Mouse (Mus musculus) kidney, adult 2 months (tissue): ENCODE data around the gene Gpd1. TPM values are rescaled to one million over a fixed set of nuclear protein-coding genes. Genes with fewer than 3 reads are reported as not detected.

Experiments used
- DNase-seq: peaks from one replicate; pipeline ENCODE4 v3.0.0; 2021
- H3K27ac ChIP-seq: fragments of 200-500 bp; 2 replicates; pipeline ENCODE4 v1.5.1; 2012; ENCODE audit warnings: low read depth, low read length, control low read depth, inconsistent platforms; ENCODE audit not compliant: insufficient read depth
- H3K27me3 ChIP-seq: fragments of 200-500 bp; replicated peaks from 2 replicates; pipeline ENCODE4 v1.6.1; 2012; ENCODE audit warnings: mild to moderate bottlenecking, moderate library complexity, low read length, inconsistent platforms; ENCODE audit not compliant: control insufficient read depth, insufficient read depth
- H3K36me3 ChIP-seq: fragments of 200-500 bp; 2 replicates; pipeline ENCODE4 v1.6.1; 2012; ENCODE audit warnings: mild to moderate bottlenecking, moderate library complexity, low read length, inconsistent platforms; ENCODE audit not compliant: control insufficient read depth, insufficient read depth
- H3K4me1 ChIP-seq: fragments of 200-500 bp; 2 replicates; pipeline ENCODE4 v1.6.1; 2011; ENCODE audit warnings: low read length; ENCODE audit not compliant: control insufficient read depth, insufficient read depth
- H3K4me3 ChIP-seq: fragments of 200-500 bp; 2 replicates; pipeline ENCODE4 v1.5.1; 2011; ENCODE audit warnings: mild to moderate bottlenecking, low read depth, low read length, control low read depth; ENCODE audit not compliant: insufficient read depth
- CTCF ChIP-seq: fragments of 200-500 bp; conservative IDR thresholded peaks from 2 replicates; pipeline ENCODE4 v1.5.1; 2011; ENCODE audit warnings: low read depth, mild to moderate bottlenecking, control low read depth, low read length, moderate library complexity, mixed read lengths; ENCODE audit not compliant: insufficient read depth, insufficient read length
- POLR2A ChIP-seq: fragments of 200-500 bp; IDR thresholded peaks from one replicate; pipeline ENCODE4 v1.6.1; 2011; ENCODE audit warnings: low read depth, low read length, control low read depth
- WGBS: fragments of 180-500 bp; shearing (Covaris S2); methylation state at CpG from one replicate; pipeline ENCODE4 v1.1.7; 2018; 5-methylcytosine and 5-hydroxymethylcytosine counted together
- polyA plus RNA-seq: library from polyadenylated mRNA; depleted of rRNA; stranded (reverse); fragments of >200 nt; gene quantifications from 2 replicates; pipeline ENCODE4 v1.2.3, GENCODE M21; 2012; rRNA removed

Gene Gpd1
- polyA plus RNA-seq, 1 experiment = 506 TPM

GRCm38 (mm10) chr15:99772925-99773324 lies 55.6 kb downstream of the Gpd1 start:
- H3K27ac ChIP-seq = peak overlapping the region; percentile 72

More at GRCm38 (mm10) chr15:99772925-99773324, 55.6 kb downstream of the Gpd1 start:
- no peaks in the 10 kb centered on the region for H3K27me3 ChIP-seq
- no peaks in the 10 kb centered on the region; the same call in 1 of the 2 replicates for H3K36me3 ChIP-seq
- no peak for DNase-seq
- H3K4me1 ChIP-seq = no peaks in the 10 kb centered on the region; the same call in 1 of the 2 replicates
- peak overlapping the region; percentile 92; the same call in 1 of the 2 replicates for H3K4me3 ChIP-seq
- WGBS = 39% methylated on average over 3 of the region's 3 CpGs
- TF ChIP-seq POLR2A (no peak), CTCF (no peak)

Other genes with a start within 250 kb of the Gpd1 start
- gene Bcdin3d, start 242.8 kb upstream of the Gpd1 start, polyA plus RNA-seq = 5.8 and 7.0 TPM in 2 replicates
- gene Faim2, start 189.3 kb upstream of the Gpd1 start, polyA plus RNA-seq = 0.43 and 1.3 TPM in 2 replicates
- 741 and 818 TPM in 2 replicates for gene Aqp2, start 138.5 kb upstream of the Gpd1 start, polyA plus RNA-seq
- gene Aqp5, start 126.7 kb upstream of the Gpd1 start, polyA plus RNA-seq = 0.66 and 1.6 TPM in 2 replicates
- gene Aqp6, start 116.1 kb upstream of the Gpd1 start, polyA plus RNA-seq = 97.9 and 124 TPM in 2 replicates
- gene Racgap1, start 65.9 kb upstream of the Gpd1 start, polyA plus RNA-seq = 2.4 and 2.6 TPM in 2 replicates
- gene Asic1, start 47.1 kb upstream of the Gpd1 start, polyA plus RNA-seq = 0.34 and 0.37 TPM in 2 replicates
- 27.7 and 29.5 TPM in 2 replicates for gene Smarcd1, start 15.4 kb upstream of the Gpd1 start, polyA plus RNA-seq
- gene Gm17349, start 12.0 kb upstream of the Gpd1 start, polyA plus RNA-seq = 0.58 TPM in 1 of 2 replicates, not detected in the other
- gene Cox14, start 8.1 kb downstream of the Gpd1 start, polyA plus RNA-seq = 263 and 269 TPM in 2 replicates
- gene Cers5, start 55.4 kb downstream of the Gpd1 start, polyA plus RNA-seq = 28.7 and 31.8 TPM in 2 replicates
- gene Lima1, start 157.9 kb downstream of the Gpd1 start, polyA plus RNA-seq = 29.9 and 32.7 TPM in 2 replicates
- gene Fam186a, start 249.5 kb downstream of the Gpd1 start, polyA plus RNA-seq = 0.04 and 0.05 TPM in 2 replicates